Mouse (Mus musculus): ENCODE results near the gene Nkain1. TPM values are rescaled to one million over a fixed set of nuclear protein-coding genes. Genes with fewer than 3 reads are reported as not detected.

Gene Nkain1
- total RNA-seq (2021): 10 to 100 TPM; 30.4 to 43.3 TPM

- peak in 1 of 2 experiments; percentile 46 for DNase-seq (ENCODE audit: low spot score in 2 of 2)
- intact Hi-C loops (cut with DNase I): no loop called here
Measured at GRCm38 (mm10) chr4:130574048-130574413, at the start of gene Nkain1. Nkain1 (minus strand) TSS chr4:130574173.

- DNase-seq (ENCODE audit: low spot score in 2 of 2): no peak
- intact Hi-C loops (cut with DNase I): no loop called here
Measured at GRCm38 (mm10) chr4:130578734-130579274, 4.8 kb upstream of the Nkain1 start.

GRCm38 (mm10) chr4:130577081-130577480, 3.1 kb upstream of the Nkain1 start:
- intact Hi-C loops (cut with DNase I): no loop called here
- DNase-seq (ENCODE audit: low spot score in 2 of 2): no peak

DNA sequence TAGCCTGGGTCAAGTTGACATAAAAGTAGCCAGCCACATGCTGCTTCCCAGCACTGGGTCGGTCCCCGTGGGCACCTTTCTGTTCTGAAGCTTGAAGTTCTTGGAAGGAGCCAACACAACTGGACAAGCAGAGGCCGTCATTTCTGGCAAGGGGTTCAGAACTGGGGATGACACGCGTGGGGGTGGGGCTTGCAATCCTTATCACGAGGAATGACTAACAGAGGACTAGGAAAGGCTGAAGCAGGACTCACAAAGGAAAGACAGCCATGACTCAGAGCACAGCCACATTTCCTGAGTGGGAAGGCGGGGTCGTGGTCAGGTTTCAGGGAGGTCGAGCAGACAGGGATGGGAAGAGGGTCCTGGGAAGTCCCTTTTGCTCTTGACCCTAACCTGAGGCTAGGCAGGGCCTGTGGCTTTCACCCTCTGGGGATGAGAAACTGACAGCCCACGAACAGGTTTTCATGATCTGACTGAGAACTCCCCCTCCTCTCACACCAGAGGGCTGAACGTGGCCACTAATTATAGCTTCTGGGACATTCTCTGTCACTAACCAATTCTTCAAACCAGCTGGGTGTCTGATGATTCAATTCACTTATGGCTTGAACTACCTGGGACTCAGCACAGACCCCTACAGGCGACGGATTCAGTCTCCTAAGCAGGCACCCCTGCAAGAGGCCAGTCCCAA, 2.4 kb upstream of the Nkain1 start:
- intact Hi-C loops (cut with DNase I): no loop called here
- DNase-seq (ENCODE audit: low spot score in 2 of 2): no peak

GRCm38 (mm10) chr4:130575533-130575932, 1.6 kb upstream of the Nkain1 start:
- no peak for DNase-seq (ENCODE audit: low spot score in 2 of 2)
- intact Hi-C loops (cut with DNase I): no loop called here

DNA sequence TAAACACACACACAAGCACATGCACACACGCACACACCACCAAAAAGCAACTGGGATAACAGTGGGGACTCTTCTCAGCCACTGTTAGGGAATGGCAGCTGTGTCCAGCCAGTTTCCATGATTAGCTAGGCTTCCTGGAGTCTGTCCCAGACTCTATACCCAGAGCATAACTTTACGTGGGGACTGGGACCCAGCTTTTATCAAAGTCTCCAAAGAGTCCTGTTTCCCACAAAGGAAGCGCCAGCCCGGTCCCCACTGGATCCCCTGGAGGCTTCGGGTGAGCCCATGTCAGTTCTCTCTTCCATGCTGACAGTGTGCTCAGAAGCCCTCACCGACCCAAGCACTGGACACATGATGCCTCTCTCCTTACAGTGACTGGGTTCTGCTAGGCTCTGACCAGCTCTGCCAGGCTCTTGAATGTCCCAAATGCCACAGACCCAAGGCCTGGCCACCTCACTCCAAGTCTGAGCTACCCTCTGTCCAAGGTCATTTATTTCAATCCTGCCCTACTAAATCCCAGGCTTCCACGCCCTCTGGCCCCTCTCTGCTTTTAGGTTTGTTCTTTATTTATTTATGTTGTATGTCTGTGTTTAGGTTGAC, 988 bp upstream of the Nkain1 start:
- intact Hi-C loops (cut with DNase I): no loop called here
- DNase-seq (ENCODE audit: low spot score in 2 of 2): no peak

DNA sequence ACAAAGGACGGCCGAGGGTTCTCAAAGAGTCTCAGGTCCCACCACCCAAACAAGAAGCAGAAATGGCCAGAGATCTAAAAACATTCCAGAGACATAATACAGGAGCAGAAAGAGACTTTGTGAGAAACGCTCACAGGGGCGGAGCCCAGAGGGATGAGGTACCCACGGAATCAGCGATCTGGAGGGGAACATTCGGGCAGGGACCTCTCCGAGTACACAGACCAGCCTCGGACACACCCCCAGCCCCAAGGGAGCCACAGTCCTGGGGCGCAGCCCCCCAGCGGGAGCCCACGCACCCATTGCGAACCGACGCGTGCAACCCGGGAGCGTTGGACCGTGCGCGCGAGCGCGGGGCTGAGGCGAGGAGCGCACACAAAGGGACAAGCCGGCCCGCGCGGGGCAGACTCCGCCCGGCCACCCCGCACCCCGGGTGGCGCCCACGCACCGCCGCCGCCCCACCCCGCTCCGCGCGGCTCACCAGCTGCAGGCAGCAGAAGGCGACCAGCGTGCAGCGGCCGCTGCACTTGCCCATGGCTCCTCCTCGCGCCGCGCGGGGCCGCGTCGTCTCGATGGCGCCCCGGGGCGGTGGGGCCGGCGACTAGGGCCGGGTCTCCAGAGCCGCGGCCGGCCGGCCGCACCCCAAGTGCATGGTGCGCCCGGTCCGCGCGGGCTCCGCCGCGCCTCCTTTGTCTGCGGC, 474 bp downstream of the Nkain1 start:
- DNase-seq (ENCODE audit: low spot score in 2 of 2): peak in 1 of 2 experiments; percentile 48
- intact Hi-C loops (cut with DNase I): no loop called here

DNA sequence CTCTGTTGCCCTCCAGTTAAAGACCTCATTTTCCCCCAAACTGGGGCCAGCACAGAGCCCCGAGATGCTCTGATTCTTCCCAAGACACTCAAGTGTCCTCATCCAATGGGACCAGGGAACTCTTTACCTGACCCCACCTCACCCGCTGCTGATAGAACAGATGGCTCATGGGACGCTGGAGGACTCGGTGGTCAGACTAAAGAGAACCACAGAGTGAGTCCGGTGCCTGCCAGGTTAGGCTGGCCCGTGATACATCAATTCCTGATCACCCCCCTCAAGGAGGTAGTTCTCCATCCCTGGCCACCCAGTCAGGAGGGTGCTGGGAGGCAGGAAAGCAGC, 992 bp downstream of the Nkain1 start:
- intact Hi-C loops (cut with DNase I): no loop called here
- DNase-seq (ENCODE audit: low spot score in 2 of 2): no peak

DNA sequence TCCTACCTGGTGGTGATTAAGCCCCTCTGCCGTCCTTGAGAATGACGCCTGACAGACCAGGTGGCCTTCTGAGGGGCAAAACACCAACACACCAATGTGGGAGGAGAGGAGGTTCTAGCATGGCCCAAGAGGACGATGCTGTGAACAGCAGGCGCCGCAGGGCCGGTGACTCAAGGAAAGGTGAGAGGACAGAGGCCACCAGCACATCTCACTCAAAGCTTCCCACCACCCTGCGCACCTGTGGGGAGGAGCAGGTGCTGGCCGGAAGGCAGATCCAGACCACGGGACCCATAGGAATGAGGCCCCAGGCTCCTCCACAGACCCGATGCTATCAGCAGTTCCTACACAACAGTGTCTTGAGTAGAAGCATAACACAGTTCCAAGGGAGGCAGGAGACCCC, 1.4 kb downstream of the Nkain1 start:
- DNase-seq (ENCODE audit: low spot score in 2 of 2): no peak
- intact Hi-C loops (cut with DNase I): no loop called here

GRCm38 (mm10) chr4:130570941-130571720, 2.8 kb downstream of the Nkain1 start:
- DNase-seq (ENCODE audit: low spot score in 2 of 2): no peak
- intact Hi-C loops (cut with DNase I): no loop called here

- intact Hi-C loops (cut with DNase I): no loop called here
- DNase-seq (ENCODE audit: low spot score in 2 of 2): no peak
Measured at GRCm38 (mm10) chr4:130568043-130568978, 5.7 kb downstream of the Nkain1 start.

- no peak for DNase-seq (ENCODE audit: low spot score in 2 of 2)
- intact Hi-C loops (cut with DNase I): no loop called here
Measured at GRCm38 (mm10) chr4:130563820-130564219, 10.2 kb downstream of the Nkain1 start.

GRCm38 (mm10) chr4:130563260-130563756, 10.7 kb downstream of the Nkain1 start:
- intact Hi-C loops (cut with DNase I): no loop called here
- DNase-seq (ENCODE audit: low spot score in 2 of 2): no peak

- no peak for DNase-seq (ENCODE audit: low spot score in 2 of 2)
- intact Hi-C loops (cut with DNase I): no loop called here
Measured at GRCm38 (mm10) chr4:130560576-130561310, 13.2 kb downstream of the Nkain1 start.

- DNase-seq (ENCODE audit: low spot score in 2 of 2): no peak
- intact Hi-C loops (cut with DNase I): no loop called here
Measured at GRCm38 (mm10) chr4:130559220-130559619, 14.8 kb downstream of the Nkain1 start.

DNA sequence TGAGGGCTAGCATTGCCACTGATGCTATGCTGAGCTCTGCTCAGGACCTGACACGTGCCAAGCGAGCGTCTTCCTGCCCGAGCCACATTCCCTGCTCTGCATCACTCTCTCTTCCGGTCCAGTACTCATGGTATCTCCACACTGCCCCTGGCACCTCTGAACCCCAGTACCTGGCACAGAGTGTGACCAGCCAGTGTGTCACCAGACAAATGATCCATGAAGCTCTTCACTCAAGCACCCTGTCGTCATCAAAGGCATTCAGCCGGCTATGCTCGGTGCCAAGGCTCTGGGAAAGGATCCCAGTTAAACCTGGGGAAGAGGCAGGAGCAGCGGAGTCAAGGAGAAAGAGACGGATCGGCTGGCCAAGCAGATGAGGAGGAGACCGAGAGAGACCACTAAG, 16.1 kb downstream of the Nkain1 start:
- DNase-seq (ENCODE audit: low spot score in 2 of 2): no peak
- intact Hi-C loops (cut with DNase I): no loop called here

GRCm38 (mm10) chr4:130556992-130557391, 17.0 kb downstream of the Nkain1 start:
- no peak for DNase-seq (ENCODE audit: low spot score in 2 of 2)
- intact Hi-C loops (cut with DNase I): no loop called here

- intact Hi-C loops (cut with DNase I): no loop called here
- no peak for DNase-seq (ENCODE audit: low spot score in 2 of 2)
Measured at GRCm38 (mm10) chr4:130556224-130556623, 17.7 kb downstream of the Nkain1 start.

All from left cerebral cortex, postnatal 36 days (tissue).